Mouse (Mus musculus) embryonic stem cell, embryonic (primary cell): ENCODE results near the gene Tlcd2.

ENCODE experiments used
- CTCF ChIA-PET, 4 experiments: fragments of 300-600 bp in 2 of 4; fragments of 350-600 bp in 2 of 4; sonication (Branson Sonifier 250); formaldehyde crosslinking; loops; one replicate each; lab custom pipeline; 2022; ENCODE audit warnings: inconsistent platforms in 2 of 4; lab: Charles Lee
- POLR2A ChIA-PET, 4 experiments: fragments of 300-600 bp in 2 of 4; fragments of 350-600 bp in 2 of 4; sonication (Branson Sonifier 250); formaldehyde crosslinking; loops; one replicate each; lab custom pipeline; 2022; ENCODE audit warnings: antibody characterized with exemption in 4 of 4, inconsistent platforms in 1 of 4; lab: Charles Lee

The Tlcd2 gene

DNA sequence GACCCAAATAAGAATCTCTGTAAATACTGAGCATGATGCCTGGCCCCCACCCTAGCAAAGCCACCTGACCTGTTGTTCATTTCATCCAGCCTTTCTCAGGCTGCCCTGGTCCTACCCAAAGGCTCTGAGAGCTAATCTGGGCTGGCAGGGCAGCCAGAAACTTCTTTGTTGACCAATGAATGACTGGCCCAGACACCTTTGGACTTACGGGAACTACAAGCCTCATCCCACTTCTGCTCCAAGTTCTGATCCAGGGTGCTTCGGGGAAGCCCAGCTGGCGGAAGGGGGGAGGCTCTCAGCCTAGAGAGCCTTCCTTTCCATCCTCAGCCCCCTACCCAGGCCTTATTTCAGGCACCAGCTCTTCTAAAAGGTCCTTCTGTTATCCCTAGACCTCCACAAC is 22.7 kb upstream of the Tlcd2 start:
- CTCF ChIA-PET = interaction anchor here in 1 of 4 experiments (0.9 kb wide), 1 partner anchor 270 kb away, joined by 3 read pairs; the partner anchor contains the start of gene Hic1
- POLR2A ChIA-PET = interaction anchor here in 3 of 4 experiments (0.7 to 1.1 kb wide), 7 partner anchors 10 to 214 kb away, joined by 3 to 8 read pairs (median 3); partner anchors contain the start of genes Tlcd2 (in 2 of the 3), Rpa1 (in 1 of the 3) and Smyd4 (in 1 of the 3)

DNA sequence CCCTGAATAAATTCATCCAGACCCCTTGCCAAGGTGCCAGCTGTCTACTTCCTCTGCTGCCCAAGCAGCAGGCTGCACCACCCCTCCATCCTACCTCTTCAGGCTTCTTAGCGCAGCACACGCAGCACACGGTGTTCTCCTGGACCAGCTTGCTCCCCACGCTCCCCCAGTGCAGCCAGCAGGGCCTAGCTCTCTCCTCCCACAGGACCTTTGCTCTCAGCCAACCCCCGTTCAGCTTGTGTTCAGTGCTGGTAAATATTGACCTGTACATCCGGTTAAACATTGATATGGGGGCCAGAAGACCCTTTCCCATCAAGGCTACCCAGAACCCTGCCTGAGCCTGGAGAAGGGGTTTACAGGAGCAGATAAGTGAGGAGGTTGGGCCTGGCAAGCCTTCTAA is 22.2 kb upstream of the Tlcd2 start, which contains the start of gene Serpinf2:
TSS of gene Serpinf2 (minus strand) at position 229 of the 400 bp plus-strand sequence.
- CTCF ChIA-PET = interaction anchor here in 2 of 4 experiments (0.9 to 1.2 kb wide), 2 partner anchors 33 to 270 kb away, joined by 3 read pairs; partner anchors contain the start of gene Hic1 (in 1 of the 2)
- POLR2A ChIA-PET = interaction anchor here in 2 of 4 experiments (0.8 to 1.4 kb wide), 8 partner anchors 9 to 91 kb away, joined by 3 to 8 read pairs (median 3); partner anchors contain the start of genes Rpa1 (in 1 of the 2), Smyd4 (in 1 of the 2) and Tlcd2 (in 1 of the 2)

DNA sequence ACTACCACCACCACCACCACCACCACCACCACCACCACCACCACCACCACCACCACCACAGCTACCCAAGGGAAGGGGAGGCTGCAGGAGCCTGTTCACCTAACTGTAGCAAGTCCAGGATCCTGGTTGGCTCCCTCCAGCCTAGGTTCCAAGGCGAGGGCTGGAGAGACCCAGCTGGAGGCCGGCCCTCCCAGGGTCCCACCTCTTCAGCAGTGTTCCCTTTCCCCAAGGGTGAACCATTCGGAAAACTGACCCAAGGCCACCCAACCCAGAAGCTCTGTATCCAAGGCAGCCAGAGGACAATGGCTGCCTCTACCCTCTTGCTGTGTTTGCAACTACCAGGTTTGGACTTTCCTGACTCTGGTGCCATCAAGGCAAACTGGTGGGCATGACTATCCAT is 21.6 kb upstream of the Tlcd2 start:
- ChIA-PET POLR2A (interaction anchor here in 3 of 4 experiments (0.9 to 3.8 kb wide), 6 partner anchors 8 to 40 kb away, joined by 3 to 14 read pairs (median 3); partner anchors contain the start of gene Tlcd2 (in 2 of the 3)), CTCF (interaction anchor here in 1 of 4 experiments (1.2 kb wide), 1 partner anchor 33 kb away, joined by 3 read pairs; no protein-coding TSS in a partner anchor)

DNA sequence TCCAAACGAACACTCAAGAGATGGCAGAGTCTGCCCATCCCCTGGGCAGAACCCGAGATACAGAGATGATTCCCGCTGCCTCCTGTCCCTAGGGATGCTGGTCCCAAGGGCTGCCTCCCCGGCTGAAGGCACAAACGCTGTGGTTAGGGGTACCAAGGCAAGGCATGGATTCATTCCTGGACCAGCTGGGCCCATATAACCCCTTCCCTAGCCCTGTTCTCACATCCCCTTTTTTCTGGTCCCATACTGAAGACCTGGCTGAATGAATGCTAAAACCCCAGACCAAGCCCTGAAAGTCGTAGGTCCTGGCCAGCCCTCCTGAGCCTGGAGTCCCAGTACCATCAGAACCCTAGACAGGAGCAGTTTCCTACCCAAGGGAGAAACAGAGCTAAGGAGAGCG is 20.5 kb upstream of the Tlcd2 start:
- ChIA-PET CTCF (interaction anchor here in 2 of 4 experiments (1.1 to 1.4 kb wide), 2 partner anchors 9 to 11 kb away, joined by 3 to 4 read pairs; no protein-coding TSS in a partner anchor), POLR2A (interaction anchor here in 3 of 4 experiments (0.9 to 3.8 kb wide), 13 partner anchors 9 to 46 kb away, joined by 3 to 16 read pairs (median 6); partner anchors contain the start of genes Tlcd2 (in 2 of the 3), Prpf8 (in 1 of the 3) and Wdr81 (in 1 of the 3))

- ChIA-PET POLR2A (interaction anchor here in 3 of 4 experiments (0.6 to 3.8 kb wide), 16 partner anchors 9 to 1634 kb away, joined by 3 to 16 read pairs (median 5); partner anchors contain the start of genes Tlcd2 (in 2 of the 3), Prpf8 (in 1 of the 3), Rpa1 (in 1 of the 3) and Smyd4 (in 1 of the 3)), CTCF (interaction anchor here in 2 of 4 experiments (1.1 to 1.4 kb wide), 2 partner anchors 9 to 10 kb away, joined by 3 to 4 read pairs; no protein-coding TSS in a partner anchor)
These were observed 19.9 kb upstream of the Tlcd2 start for GRCm38 (mm10) chr11:75441601-75442000.

DNA sequence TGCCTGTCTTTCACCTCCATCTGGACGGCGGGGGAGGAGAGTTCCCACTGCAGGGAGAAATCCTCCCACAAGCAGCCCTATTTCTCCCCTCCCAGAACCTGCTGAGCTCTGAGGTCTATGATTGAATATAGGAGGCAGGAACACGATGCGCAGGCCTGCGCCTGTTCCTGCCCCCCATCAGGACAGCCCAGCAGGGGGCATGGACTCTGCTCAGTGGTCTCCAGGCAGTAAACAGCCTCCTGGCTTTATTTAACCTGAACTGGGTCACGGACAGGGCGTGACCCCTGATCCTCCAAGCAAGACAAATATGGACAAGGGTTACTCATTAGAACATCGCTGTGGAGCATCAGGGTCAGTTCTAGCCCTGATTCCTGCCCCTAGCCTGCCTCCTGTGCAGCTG is 17.8 kb upstream of the Tlcd2 start:
- POLR2A ChIA-PET = interaction anchor here in 3 of 4 experiments (0.9 to 3.8 kb wide), 4 partner anchors 11 to 18 kb away, joined by 3 to 14 read pairs (median 4); partner anchors contain the start of genes Tlcd2 (in 3 of the 3) and Wdr81 (in 1 of the 3)

DNA sequence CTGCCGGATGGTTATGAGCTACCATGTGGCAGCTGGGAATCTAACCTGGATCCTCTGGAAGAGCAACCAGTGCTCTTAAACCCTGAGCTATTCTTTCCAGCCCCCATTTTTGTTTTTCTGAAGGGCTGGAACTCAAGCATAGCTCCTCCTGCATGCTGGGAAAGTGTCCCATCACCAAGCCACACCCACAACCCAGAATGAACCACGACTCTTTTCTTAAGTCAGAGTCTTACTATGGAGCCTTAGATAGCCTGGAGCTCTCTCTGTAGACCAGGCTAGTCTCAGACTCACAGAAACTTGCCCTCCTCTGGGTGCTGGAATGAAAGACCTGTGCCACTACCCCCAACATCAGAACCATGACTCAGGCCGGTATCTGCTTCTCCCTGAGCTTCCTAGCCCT is 12.9 kb upstream of the Tlcd2 start:
- POLR2A ChIA-PET = interaction anchor here in 3 of 4 experiments (0.7 to 10.9 kb wide), 8 partner anchors 9 to 104 kb away, joined by 3 to 130 read pairs (median 8); partner anchors contain the start of genes Tlcd2 (in 2 of the 3), Prpf8 (in 1 of the 3) and Serpinf2 (in 1 of the 3)
- CTCF ChIA-PET = interaction anchor here in 3 of 4 experiments (0.5 to 0.7 kb wide), 3 partner anchors 13 to 287 kb away, joined by 3 read pairs; no protein-coding TSS in a partner anchor

More for the DNA sequence above, 17.8 kb upstream of the Tlcd2 start:
- CTCF ChIA-PET = no interaction called here

DNA sequence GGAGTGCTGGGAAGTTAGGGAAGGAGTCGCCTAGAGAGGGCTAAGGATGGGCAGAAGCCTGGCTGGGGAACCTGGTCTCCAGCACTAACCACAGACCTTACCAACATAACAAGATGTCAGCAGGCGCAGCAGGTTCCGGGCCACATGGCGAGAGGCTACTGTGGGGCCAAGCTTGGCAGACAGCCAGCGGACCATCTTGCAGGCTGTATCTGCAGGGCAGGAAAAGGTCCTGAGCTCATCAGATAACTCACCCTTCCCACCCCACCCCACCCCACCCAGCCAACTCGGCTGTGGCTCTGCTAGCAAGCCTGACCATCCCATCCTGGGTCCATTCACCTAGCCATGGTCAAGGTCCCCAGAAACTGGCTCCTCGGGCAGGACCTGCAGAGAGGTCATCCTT is 11.8 kb upstream of the Tlcd2 start:
- POLR2A ChIA-PET = interaction anchor here in 2 of 4 experiments (1.2 to 10.9 kb wide), 6 partner anchors 8 to 37 kb away, joined by 3 to 130 read pairs (median 8); partner anchors contain the start of genes Tlcd2 (in 2 of the 2) and Prpf8 (in 1 of the 2)
- CTCF ChIA-PET = no interaction called here

DNA sequence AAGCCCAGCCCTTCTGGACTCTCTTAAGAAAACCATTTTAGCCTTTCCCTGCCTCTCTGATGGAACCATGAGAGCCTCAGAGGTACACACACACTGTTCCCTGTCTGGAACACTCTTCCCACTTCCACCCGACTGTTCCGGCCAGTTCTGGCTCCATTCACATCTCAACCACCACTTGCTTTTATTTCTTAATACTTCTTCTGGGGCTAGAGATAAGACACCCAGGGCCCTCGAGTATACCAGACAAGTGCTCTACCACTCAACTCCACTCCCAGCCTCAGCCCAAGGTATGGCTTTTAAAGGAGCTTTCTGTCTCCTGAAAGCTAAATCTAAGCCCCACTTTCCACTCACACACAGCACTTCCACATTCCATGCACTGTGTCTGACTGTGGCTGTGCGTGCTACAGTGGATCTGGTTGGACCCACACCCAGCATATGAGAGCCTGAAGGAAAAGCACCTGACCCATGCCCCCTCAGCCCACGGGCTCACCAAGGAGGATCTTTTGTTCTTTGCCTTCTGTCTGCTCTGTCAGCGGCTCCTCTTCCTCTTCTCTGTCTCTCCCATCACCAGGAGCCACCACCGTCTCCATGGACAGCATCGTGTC is 11.1 kb upstream of the Tlcd2 start:
- CTCF ChIA-PET = interaction anchor here in 1 of 4 experiments (1.4 kb wide), 1 partner anchor 16 kb away, joined by 3 read pairs; no protein-coding TSS in a partner anchor
- POLR2A ChIA-PET = interaction anchor here (1.1 to 10.9 kb wide), 10 partner anchors 9 to 36 kb away, joined by 3 to 130 read pairs (median 5); partner anchors contain the start of genes Tlcd2 (in 3 of the 4) and Prpf8 (in 2 of the 4)

- CTCF ChIA-PET = interaction anchor here in 2 of 4 experiments (1.4 to 1.7 kb wide), 2 partner anchors 16 to 59 kb away, joined by 3 to 5 read pairs; partner anchors contain the start of gene Rilp (in 1 of the 2)
- POLR2A ChIA-PET = interaction anchor here (1.1 to 10.9 kb wide), 11 partner anchors 9 to 36 kb away, joined by 3 to 130 read pairs (median 5); partner anchors contain the start of genes Tlcd2 (in 3 of the 4), Prpf8 (in 1 of the 4) and Serpinf2 (in 1 of the 4)
These were observed 10.6 kb upstream of the Tlcd2 start for GRCm38 (mm10) chr11:75450936-75451335.

- POLR2A ChIA-PET = interaction anchor here in 3 of 4 experiments (0.6 to 10.9 kb wide), 12 partner anchors 10 to 58 kb away, joined by 3 to 130 read pairs (median 3); partner anchors contain the start of genes Tlcd2 (in 2 of the 3), Prpf8 (in 1 of the 3) and Serpinf2 (in 1 of the 3)
- CTCF ChIA-PET = interaction anchor here in 2 of 4 experiments (0.6 to 1.7 kb wide), 4 partner anchors 10 to 58 kb away, joined by 3 to 5 read pairs (median 4); partner anchors contain the start of gene Rilp (in 1 of the 2)
These were observed 9.4 kb upstream of the Tlcd2 start for GRCm38 (mm10) chr11:75452081-75452480.

GRCm38 (mm10) chr11:75452812-75453557 is 8.5 kb upstream of the Tlcd2 start:
- CTCF ChIA-PET = interaction anchor here in 2 of 4 experiments (1.0 to 1.7 kb wide), 5 partner anchors 17 to 832 kb away, joined by 3 to 5 read pairs (median 3); partner anchors contain the start of genes Hic1 (in 1 of the 2) and Rilp (in 1 of the 2)
- POLR2A ChIA-PET = interaction anchor here in 3 of 4 experiments (1.0 to 10.9 kb wide), 18 partner anchors 7 to 105 kb away, joined by 3 to 130 read pairs (median 5); partner anchors contain the start of genes Prpf8 (in 2 of the 3), Rilp (in 2 of the 3), Tlcd2 (in 2 of the 3) and Serpinf1 (in 1 of the 3)

DNA sequence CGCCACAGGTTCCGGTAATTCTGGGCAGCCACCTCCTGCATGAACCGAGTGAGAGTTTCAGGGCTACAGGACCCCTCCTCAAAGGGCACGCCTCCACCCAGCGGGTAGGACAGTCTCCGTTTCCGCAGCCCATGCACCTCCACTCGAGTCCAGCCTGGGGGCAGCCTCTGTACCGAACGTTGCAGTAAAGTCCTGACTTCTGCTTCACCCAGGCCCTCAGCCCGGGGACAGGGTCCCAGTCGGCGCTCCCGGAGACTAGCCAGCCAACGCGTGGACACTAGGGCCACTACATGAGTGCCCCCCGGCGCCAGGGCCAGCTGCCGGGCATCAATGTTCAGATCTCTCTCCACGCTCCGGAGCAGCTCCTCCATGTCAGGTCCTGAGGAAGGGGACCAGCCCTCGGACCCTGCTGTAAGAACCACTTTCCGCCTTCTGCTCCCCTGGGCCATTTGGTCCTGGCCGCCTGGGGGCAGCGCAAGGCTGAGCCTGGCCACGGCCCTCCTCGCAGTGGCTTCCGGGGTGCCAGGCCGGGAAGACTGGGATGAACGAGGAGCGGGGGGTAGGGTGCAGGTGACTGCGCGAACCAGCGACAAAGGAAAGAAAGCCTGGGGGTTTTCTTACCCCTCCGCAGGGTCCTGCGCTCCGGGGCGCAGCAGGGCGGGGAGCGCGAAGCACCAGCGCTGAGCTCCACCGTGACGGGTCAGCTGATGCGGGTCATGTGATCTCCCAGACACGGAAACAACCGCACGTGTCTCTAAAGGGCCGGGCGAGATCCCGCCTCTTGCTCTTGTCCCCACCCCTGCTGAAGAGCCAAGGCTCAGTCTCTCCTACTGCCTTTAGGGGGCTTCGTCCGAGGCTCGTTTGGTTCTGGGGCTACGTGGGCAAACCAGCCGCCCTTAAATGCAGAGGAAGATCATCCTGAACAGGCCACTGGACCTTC is 7.3 kb upstream of the Tlcd2 start, which contains the start of gene Wdr81:
TSS of gene Wdr81 (minus strand) at position 727 of the 940 bp plus-strand sequence.
- ChIA-PET CTCF (interaction anchor here (0.5 to 1.3 kb wide), 13 partner anchors 9 to 834 kb away, joined by 3 to 5 read pairs (median 3); partner anchors contain the start of genes Hic1 (in 1 of the 4), Prpf8 (in 1 of the 4) and Rilp (in 1 of the 4)), POLR2A (interaction anchor here (0.5 to 10.9 kb wide), 33 partner anchors 8 to 622 kb away, joined by 3 to 130 read pairs (median 4); partner anchors contain the start of genes Prpf8 (in 2 of the 4), Rilp (in 2 of the 4), Tlcd2 (in 2 of the 4) and Serpinf1 (in 1 of the 4))

DNA sequence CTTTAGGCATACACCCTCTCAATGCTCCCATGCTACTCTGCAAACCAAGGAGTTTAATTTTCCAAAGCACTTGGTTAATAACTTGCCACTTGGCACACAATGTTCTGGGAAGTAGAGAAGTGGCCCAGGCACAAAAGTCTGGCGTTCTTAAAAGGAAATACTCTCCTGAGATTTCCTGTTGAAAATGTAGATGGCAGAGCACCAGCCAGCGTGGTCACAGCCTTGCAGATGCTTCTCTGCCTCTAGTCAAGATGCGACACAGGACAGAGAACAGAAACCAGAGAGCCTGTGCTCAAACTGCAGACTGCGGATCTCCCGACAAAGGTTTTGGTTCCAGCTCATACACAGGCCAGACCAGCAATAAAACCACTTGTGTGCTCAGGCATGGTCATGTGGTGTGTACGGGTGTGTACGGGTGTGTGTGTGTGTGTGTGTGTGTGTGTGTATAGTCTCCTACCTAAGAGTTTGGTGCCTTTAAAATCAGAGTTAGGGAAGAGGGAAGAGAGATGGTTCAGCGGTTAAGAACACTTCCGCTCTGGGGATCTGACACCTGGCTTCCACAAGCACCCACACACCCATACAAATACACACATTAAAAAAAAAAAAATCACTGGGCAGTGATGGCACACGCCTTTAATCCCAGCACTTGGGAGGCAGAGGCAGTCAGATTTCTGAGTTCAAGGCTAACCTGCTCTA is 6.3 kb upstream of the Tlcd2 start:
- CTCF ChIA-PET = interaction anchor here in 2 of 4 experiments (0.7 to 1.3 kb wide), 6 partner anchors 9 to 55 kb away, joined by 3 to 5 read pairs (median 4); partner anchors contain the start of genes Prpf8 (in 1 of the 2) and Rilp (in 1 of the 2)
- POLR2A ChIA-PET = interaction anchor here (0.5 to 10.9 kb wide), 25 partner anchors 7 to 623 kb away, joined by 3 to 130 read pairs (median 5); partner anchors contain the start of genes Prpf8 (in 2 of the 4), Rilp (in 2 of the 4) and Tlcd2 (in 2 of the 4)
